Mouse (Mus musculus) A20 (cell line): Measurements from ENCODE around the gene Arl15.

Source experiments
- DNase-seq: peaks from one replicate; pipeline ENCODE4 v3.0.0-alpha.2; 2011; ENCODE audit warnings: low read depth, low spot score

The Arl15 gene

DNA sequence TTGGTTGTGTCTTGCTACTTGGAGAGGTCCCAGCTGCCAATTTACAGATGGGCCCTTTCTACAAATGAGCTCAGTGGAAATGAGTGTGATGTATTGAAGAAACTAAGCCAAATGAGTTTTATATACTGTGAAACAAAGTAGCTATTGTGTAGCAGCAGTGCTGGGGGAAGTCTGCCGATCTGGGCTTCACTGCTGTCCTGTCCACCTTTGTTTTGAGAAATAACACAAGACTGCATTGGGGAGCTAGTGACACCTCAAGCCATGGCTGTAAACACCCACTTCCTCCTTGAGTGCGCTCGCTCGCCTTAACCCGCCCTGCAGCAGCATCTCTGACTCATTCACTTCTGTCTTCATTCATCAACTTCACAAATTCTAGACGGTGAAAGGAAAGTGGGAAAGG lies 189.3 kb downstream of the Arl15 start:
- peak; percentile 3 for DNase-seq

DNA sequence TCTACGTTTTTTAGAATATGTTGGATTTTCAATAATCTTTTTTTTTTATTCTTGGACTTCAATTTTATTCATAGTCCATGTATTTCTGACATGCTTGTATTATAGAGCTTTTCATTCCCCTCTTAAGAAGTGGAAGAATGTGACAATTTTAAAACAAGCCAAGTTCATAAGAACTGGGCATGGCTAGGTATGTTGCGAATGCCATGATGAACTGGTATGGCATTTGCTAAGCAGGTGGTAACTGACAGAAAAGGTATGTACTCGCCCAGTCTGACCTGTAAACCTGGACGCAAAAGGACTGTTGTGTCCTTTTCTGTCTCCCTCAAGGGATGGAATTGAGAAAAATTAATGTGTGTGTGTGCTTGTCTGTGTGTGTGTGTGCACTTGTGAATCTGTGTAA lies 190.2 kb downstream of the Arl15 start:
- no peak for DNase-seq

DNA sequence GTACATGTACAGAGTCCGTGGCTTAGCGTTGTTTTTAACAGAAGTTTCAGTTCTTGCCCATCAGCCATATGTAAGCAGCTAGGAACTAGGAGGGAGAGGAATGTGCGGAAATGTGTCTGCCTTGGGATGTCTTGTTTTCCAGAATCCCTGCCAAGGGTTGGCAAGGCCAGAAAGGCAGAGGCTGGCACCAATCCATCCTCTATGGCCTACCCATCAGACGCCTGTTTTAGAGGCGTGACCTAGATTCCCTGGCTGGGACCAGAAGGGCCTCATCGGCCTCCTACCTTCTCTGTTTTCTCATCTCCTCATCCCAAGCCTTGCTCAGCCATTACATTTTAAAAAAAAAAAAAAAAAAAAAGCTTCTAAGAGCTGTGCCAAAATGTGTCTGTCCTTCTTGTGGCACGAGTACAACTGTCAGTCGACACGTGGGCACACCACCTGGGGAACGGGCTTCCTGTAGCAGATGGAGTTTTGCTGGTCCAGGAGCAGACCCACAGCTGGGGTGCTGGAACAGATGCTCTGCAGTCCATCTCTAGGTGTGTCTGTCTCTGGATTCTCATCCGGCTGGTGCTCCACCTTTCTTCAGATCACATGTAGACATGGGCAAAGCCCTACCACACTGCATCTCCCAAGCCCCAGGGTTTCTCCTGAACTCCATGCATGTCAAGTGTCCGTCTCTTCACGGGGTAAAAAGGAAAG lies 192.7 kb downstream of the Arl15 start:
- no peak for DNase-seq

GRCm38 (mm10) chr13:113990247-113990646 lies 195.9 kb downstream of the Arl15 start:
- no peak for DNase-seq

DNA sequence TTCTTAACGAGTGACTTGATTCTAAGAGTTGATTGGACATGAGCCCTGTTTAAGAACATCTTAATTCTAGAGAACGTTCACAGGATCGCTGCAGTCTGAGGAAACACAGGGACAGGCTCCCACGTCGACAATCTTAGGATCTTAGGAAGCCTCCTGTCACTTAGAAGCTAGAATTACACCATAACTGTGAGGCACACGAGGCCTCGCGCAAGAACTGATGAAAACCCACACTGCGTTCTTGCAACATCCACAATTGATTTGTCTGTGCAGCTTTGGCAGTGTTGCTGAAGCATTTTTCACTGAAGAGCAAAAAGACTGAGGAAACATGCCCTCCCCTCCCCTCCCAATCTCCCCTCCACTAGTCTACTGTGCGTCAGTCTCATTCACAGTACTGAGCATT lies 196.4 kb downstream of the Arl15 start:
- no peak for DNase-seq

DNA sequence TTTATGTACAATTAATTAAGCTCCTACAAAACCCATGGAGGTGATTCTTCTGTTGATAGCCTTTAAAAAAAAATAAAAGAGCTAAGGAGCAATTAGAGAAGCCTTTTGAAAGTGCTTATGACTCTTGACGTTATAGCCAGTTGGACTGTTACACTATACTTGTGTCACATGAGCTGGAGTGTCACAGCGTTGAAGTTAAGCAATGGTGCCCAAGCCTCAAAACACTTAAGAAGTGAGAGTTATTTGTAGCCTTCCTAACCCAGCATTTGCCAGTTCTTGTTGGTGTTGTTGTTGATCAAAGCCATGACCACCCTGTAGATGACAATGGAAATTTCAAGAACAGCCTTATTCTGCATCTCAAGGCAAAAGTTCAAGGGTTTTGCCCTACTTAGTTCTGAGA lies 198.8 kb downstream of the Arl15 start:
- no peak for DNase-seq

- no peak for DNase-seq
Measured at GRCm38 (mm10) chr13:113994586-113994985, 200.3 kb downstream of the Arl15 start.

GRCm38 (mm10) chr13:113995490-113996236 lies 201.4 kb downstream of the Arl15 start:
- no peak for DNase-seq

DNA sequence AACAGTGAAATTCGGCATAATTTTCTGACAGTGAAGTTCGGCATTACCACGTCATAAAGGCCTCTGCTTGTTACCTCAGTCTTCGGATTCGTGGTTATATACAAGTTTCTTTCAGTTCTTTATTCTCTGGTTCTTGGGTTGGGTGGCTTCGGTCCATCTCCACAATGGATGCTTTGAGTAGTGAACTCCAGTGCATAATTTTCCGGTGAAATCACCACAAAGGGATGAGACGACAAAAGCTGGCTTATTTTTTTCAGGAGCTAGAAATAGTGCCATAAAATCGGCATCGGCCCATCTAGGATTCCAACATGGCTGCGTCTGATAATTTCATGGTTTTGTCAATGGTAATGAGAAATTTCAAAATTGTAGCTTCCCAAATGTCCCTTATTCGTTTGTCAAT lies 204.5 kb downstream of the Arl15 start:
- DNase-seq: no peak

- DNase-seq: no peak
Measured at GRCm38 (mm10) chr13:114003463-114003862, 209.2 kb downstream of the Arl15 start.

DNA sequence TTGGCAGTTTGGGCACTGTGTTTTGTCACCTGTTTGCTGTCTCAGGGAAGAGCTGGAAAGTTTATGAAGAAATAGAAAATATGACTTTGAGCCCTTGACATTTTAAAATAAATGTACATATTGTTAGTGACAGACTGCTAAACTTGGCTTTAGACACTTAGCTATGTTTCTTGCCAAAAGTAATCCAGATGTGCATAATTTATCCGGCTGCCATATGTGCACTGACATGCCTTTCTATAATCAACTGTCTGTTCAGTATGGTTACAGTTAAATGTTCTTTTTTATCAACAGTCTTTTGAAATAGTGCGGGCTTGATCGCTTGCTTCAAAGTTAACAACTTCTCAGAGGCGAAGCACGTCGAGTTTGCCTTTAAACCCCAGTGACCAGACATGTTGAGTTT lies 209.9 kb downstream of the Arl15 start:
- DNase-seq: no peak

GRCm38 (mm10) chr13:114009786-114010185 lies 215.5 kb downstream of the Arl15 start:
- no peak for DNase-seq

- DNase-seq: no peak
Measured at GRCm38 (mm10) chr13:114010521-114010920, 216.2 kb downstream of the Arl15 start.

- no peak for DNase-seq
Measured at GRCm38 (mm10) chr13:114011019-114011418, 216.7 kb downstream of the Arl15 start.

DNA sequence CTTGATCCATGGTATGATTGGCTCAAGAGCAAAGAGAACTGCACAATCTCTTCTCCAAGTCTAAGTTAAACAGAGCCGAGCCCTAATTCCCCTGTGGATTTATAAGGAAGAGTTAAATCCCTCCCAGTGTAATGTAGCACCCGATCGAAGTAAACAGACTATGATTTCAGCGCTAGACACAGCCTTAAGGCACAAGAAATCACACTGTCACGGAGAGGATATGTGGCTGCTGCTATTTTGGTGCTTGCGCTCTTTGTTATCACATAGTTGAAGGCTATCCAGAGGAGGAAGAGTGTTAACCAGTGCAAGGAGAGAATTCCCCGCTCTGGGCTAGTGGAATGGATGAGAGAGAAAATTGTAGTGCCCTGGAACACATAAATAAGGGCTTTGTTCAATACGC lies 223.6 kb downstream of the Arl15 start:
- DNase-seq: no peak

- no peak for DNase-seq
Measured at GRCm38 (mm10) chr13:114023541-114023940, 229.2 kb downstream of the Arl15 start.

GRCm38 (mm10) chr13:114026306-114026705 lies 232.0 kb downstream of the Arl15 start:
- DNase-seq: no peak

DNA sequence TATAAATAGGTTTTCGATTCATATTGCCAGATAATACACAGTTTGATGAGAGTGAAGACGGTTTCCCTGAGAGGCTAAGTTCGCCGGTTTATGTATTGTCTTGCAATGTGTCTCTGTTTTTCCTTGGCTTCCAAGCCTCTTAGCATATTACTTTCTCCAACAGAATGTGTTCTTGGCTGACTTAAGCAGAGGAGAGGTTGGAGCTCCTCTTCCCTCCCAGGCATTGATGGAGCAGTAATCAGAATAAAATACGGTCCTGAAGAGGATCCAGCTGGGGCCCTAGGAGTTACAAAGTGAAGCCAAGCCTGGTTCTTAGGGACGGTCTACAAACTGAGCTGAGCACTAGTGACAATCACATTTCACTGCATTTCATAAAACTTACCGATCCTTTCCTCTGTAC lies 232.4 kb downstream of the Arl15 start:
- no peak for DNase-seq

GRCm38 (mm10) chr13:114048071-114048470 lies 253.8 kb downstream of the Arl15 start:
- no peak for DNase-seq

GRCm38 (mm10) chr13:114048688-114049087 lies 254.4 kb downstream of the Arl15 start:
- DNase-seq: no peak

GRCm38 (mm10) chr13:114051151-114051850 lies 257.0 kb downstream of the Arl15 start:
- DNase-seq: no peak

DNA sequence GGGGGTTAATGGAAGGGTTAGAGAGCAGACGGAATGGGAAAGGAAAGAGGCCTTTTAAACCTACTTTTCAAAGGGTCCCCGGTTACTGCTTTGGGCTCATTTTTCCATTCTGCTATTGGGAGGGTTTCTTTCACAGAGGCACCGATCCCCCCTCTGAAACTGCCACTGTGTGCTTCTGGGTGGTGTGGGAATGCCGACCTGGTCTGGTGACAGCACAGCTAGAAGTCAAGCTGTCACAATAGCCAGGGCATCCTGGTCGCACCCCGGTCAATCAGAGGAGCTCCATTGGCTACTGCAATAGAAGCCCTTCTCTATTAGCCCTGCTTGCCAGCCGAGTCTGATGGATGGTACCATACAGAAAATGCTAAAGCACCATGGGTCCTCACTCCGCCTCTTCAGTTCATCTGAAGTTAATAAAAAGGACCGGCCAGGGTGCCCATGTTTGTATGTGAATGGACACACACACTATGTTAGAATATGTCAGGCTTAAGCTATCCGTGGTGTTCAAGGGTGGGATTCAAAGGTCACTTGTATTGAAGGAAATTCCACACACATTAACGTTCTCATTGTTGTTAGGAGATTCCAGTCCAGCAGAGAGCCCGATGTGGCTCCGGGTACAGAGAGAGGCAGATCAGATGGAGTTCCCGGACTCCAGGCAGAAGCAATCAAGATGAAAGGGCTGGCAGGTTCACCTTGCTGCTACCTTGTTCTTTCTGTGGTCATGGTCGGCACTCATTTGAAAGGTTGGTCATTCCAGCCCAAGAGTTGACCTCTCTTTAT lies 258.3 kb downstream of the Arl15 start:
- no peak for DNase-seq
